Comparison of ENCODE assay signal across 8 mouse cellular contexts in the genomic region with DNA sequence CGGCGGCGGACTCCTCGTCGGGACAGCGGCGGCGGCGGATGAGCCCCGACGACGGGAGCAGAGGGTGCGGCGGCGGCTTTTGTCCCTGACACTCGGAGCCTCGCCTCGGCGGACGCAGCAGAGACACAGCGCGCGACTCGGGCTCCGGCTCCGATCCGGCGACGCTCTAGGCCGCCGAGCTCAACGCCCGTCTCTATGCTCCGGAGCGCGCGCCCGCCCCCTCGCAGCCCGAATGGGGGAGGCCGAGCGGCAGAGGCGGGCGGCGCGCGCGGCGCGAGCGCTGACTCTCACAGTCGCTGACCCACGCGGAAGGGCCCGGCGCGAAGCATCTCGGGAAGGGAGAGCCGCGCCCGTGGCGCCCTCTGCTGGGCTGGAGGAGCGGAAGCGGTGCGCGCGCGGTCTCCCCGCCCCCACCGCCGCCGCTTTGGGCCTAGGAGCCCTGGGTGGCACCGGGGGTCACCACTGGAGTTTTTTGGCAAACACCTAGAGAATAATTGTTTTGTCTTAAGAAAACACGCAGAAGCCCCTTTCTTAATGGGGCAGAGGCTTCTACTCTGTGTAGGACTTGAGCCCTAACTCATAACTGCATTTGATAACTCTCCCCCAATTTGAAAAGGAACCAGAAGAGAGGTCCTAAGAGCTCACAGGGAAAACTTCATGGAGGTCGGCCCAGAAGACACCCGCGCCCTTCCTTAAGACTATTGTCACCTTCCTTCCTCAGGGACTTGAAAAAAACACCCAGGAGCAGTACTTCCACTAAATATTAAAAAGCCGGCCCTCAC. TPM values are rescaled to one million over a fixed set of nuclear protein-coding genes. Genes with fewer than 3 reads are reported as not detected.
A peak's percentile ranks its signal among the peaks of the same experiment; 100 is the strongest.
DNase-seq lines count a peak whose midpoint lies in the region; ATAC-seq and TF ChIP-seq lines count a peak whose summit lies in the region.

A gene (minus strand): TSS at position 351 of the 782 bp plus-strand sequence.

- H3K27me3 ChIP-seq in heart, embryonic 11.5 days (ENCODE audit: control insufficient read depth, insufficient read depth, low read length) = no peaks in the 10 kb centered on the region
- H3K27me3 ChIP-seq in kidney, embryonic 16.5 days (ENCODE audit: insufficient read depth, low read length) = no peaks in the 10 kb centered on the region
- H3K27me3 ChIP-seq in liver, adult 2 months (ENCODE audit: control insufficient read depth, insufficient read depth, low read length) = no peaks in the 10 kb centered on the region
- no peaks in the 10 kb centered on the region for H3K27me3 ChIP-seq in myocyte (ENCODE audit: control insufficient read depth, insufficient read depth, insufficient read length)
- no peaks in the 10 kb centered on the region for H3K27me3 ChIP-seq in splenic B cell, adult 2 months (ENCODE audit: control insufficient read depth, insufficient read depth, low read length, poor library complexity, severe bottlenecking)

- peaks cover 13% of the 10 kb centered on the region for H3K36me3 ChIP-seq in heart, embryonic 11.5 days (ENCODE audit: control insufficient read depth, insufficient read depth, low read length)
- H3K36me3 ChIP-seq in kidney, embryonic 16.5 days (ENCODE audit: insufficient read depth, low read length) = peaks cover 9% of the 10 kb centered on the region
- H3K36me3 ChIP-seq in liver, adult 2 months (ENCODE audit: control insufficient read depth, insufficient read depth, low read length) = peaks cover 11% of the 10 kb centered on the region
- H3K36me3 ChIP-seq in myocyte (ENCODE audit: control insufficient read depth, insufficient read depth) = peaks cover 26% of the 10 kb centered on the region
- H3K36me3 ChIP-seq in splenic B cell, adult 2 months (ENCODE audit: control insufficient read depth, insufficient read depth, low read length, poor library complexity, severe bottlenecking) = peaks cover 1% of the 10 kb centered on the region; the same call in 1 of the 2 replicates

- H3ac ChIP-seq in myocyte (ENCODE audit: control insufficient read depth, insufficient read length) = peak within 1 kb of the TSS; percentile 99

- no peaks in the 10 kb centered on the region for H3K9me3 ChIP-seq in heart, embryonic 11.5 days (replicated peaks; ENCODE audit: control insufficient read depth, low read length)
- H3K9me3 ChIP-seq in kidney, embryonic 16.5 days (ENCODE audit: low read length) = no peaks in the 10 kb centered on the region

- peak within 1 kb of the TSS; percentile 99 for H3K9ac ChIP-seq in heart, embryonic 11.5 days (ENCODE audit: low read depth, low read length)
- H3K9ac ChIP-seq in kidney, embryonic 16.5 days (replicated peaks; ENCODE audit: low read length) = peak within 1 kb of the TSS; percentile 99
- H3K9ac ChIP-seq in liver, adult 2 months (ENCODE audit: low read depth, low read length) = peak within 1 kb of the TSS; percentile 100

- peak; percentile 75 for TF ChIP-seq POLR2A in liver, adult 2 months (IDR thresholded peaks at IDR 0.05; ENCODE audit: extremely low read depth, insufficient read depth, low read length)
- peak; percentile 75 for TF ChIP-seq POLR2A in myocyte (IDR thresholded peaks at IDR 0.05; ENCODE audit: insufficient read length, low read depth)

- ATAC-seq in erythroblast, adult 5-6 weeks (replicated peaks; ENCODE audit: low FRiP score, poor library complexity, severe bottlenecking) = peak; percentile 87
- peak; percentile 97 for ATAC-seq in heart, embryonic 11.5 days (replicated peaks; ENCODE audit: insufficient number of reproducible peaks, low FRiP score, low TSS enrichment)
- ATAC-seq in kidney, embryonic 16.5 days (ENCODE audit: low FRiP score, low TSS enrichment) = peak; percentile 97

- peak; percentile 99 for DNase-seq in B cell, adult 2 months
- DNase-seq in brain, adult 2 months (ENCODE audit: low read depth, low spot score) = peak; percentile 99
- DNase-seq in liver, adult 2 months (ENCODE audit: extremely low read depth, low read depth, low spot score) = peak; percentile 71
- DNase-seq in splenic B cell, adult 2 months (ENCODE audit: low read depth, low spot score) = peak; percentile 98

- peak; percentile 84 for TF ChIP-seq CTCF in liver, adult 2 months (IDR thresholded peaks at IDR 0.05; ENCODE audit: low read depth, low read length)

- peaks cover 18% of the 10 kb centered on the region for H3K4me1 ChIP-seq in heart, embryonic 11.5 days (ENCODE audit: control insufficient read depth, insufficient read depth, low read length)
- peaks cover 20% of the 10 kb centered on the region for H3K4me1 ChIP-seq in kidney, embryonic 16.5 days (ENCODE audit: insufficient read depth, low read length)
- peaks cover 11% of the 10 kb centered on the region for H3K4me1 ChIP-seq in liver, adult 2 months (ENCODE audit: control insufficient read depth, insufficient read depth, low read length)

- H3K27ac ChIP-seq in heart, embryonic 11.5 days (ENCODE audit: low read depth, low read length) = peak within 1 kb of the TSS; percentile 91
- H3K27ac ChIP-seq in kidney, embryonic 16.5 days (ENCODE audit: low read length) = peak within 1 kb of the TSS; percentile 95
- H3K27ac ChIP-seq in liver, adult 2 months (replicated peaks; ENCODE audit: insufficient read depth, low read depth, low read length) = peak within 1 kb of the TSS; percentile 94

- peak within 1 kb of the TSS; percentile 99 for H3K4me3 ChIP-seq in heart, embryonic 11.5 days (ENCODE audit: low read depth, low read length)
- H3K4me3 ChIP-seq in kidney, embryonic 16.5 days (ENCODE audit: low read length) = peak within 1 kb of the TSS; percentile 60
- H3K4me3 ChIP-seq in liver, adult 2 months (ENCODE audit: insufficient read depth, low read depth, low read length) = peak within 1 kb of the TSS; percentile 98
- H3K4me3 ChIP-seq in myocyte = peak within 1 kb of the TSS; percentile 61

- peak within 1 kb of the TSS; percentile 80 for H3K4me2 ChIP-seq in heart, embryonic 11.5 days
- H3K4me2 ChIP-seq in kidney, embryonic 16.5 days (replicated peaks; ENCODE audit: low read depth, low read length) = peak within 1 kb of the TSS; percentile 73
- peak within 1 kb of the TSS; percentile 90 for H3K4me2 ChIP-seq in myocyte (ENCODE audit: low read depth)

- peaks cover 29% of the 10 kb centered on the region for H3K79me2 ChIP-seq in liver, adult 2 months (ENCODE audit: control insufficient read depth, insufficient read depth, low read length)
- peaks cover 44% of the 10 kb centered on the region for H3K79me2 ChIP-seq in myocyte (ENCODE audit: control insufficient read depth, insufficient read depth)

- WGBS in heart, embryonic 11.5 days (ENCODE audit: insufficient replicate concordance) = 2% methylated on average over 77 of the region's 78 CpGs
- 2% methylated on average over 78 of the region's 78 CpGs for WGBS in kidney, embryonic 16.5 days
- 2% methylated on average over 75 of the region's 78 CpGs for WGBS in liver, adult 2 months

TF ChIP-seq in myocyte, 11 proteins besides CTCF, POLR2A, EP300 and RAD21:
- TF ChIP-seq MAX (IDR thresholded peaks at IDR 0.05; ENCODE audit: low read depth) (no peak), TCF3 (IDR thresholded peaks at IDR 0.05; ENCODE audit: insufficient read length, low read depth) (no peak), CEBPB (IDR thresholded peaks at IDR 0.05; ENCODE audit: insufficient read depth, poor library complexity, severe bottlenecking) (no peak), TCF12 (IDR thresholded peaks at IDR 0.05; ENCODE audit: insufficient read depth, poor library complexity, severe bottlenecking) (no peak), MYOG (IDR thresholded peaks at IDR 0.05; ENCODE audit: control insufficient read depth in 1 of 3, insufficient read depth in 1 of 3, insufficient read length in 2 of 3, low read depth in 2 of 3) (no peak), USF1 (IDR thresholded peaks at IDR 0.05; ENCODE audit: low read depth) (no peak), POLR2AphosphoS2 (IDR thresholded peaks at IDR 0.05; ENCODE audit: insufficient read length, low read depth) (peak; percentile 67), MYOD1 (IDR thresholded peaks at IDR 0.05; ENCODE audit: control insufficient read depth in 1 of 3, insufficient read length in 2 of 3, low read depth in 2 of 3) (peak in 1 of 3 experiments; percentile 16), SRF (IDR thresholded peaks at IDR 0.05; ENCODE audit: control insufficient read depth, insufficient read length, low read depth) (no peak), REST (IDR thresholded peaks at IDR 0.05; ENCODE audit: insufficient read depth, insufficient read length) (peak; percentile 39), E2F4 (IDR thresholded peaks at IDR 0.05; ENCODE audit: insufficient read depth) (no peak)

RNA-seq across cellular contexts. Expression of the gene that starts here (rescaled TPM):
- 14.0 and 16.1 TPM in 2 replicates for total RNA-seq in erythroblast, adult 5-6 weeks (2015; ENCODE audit: low replicate concordance)
- total RNA-seq in erythroblast, adult 5-6 weeks (2017; ENCODE audit: low replicate concordance) = 15.0 and 43.1 TPM in 2 replicates
- 72.5 and 77.9 TPM in 2 replicates for polyA plus RNA-seq in heart, embryonic 11.5 days (2014; fragmentation: Nextera tagmentation; extraction: Ambion mirVana)
- polyA plus RNA-seq in kidney, embryonic 16.5 days (2015; fragmentation: Nextera tagmentation; extraction: Ambion mirVana) = 106 and 108 TPM in 2 replicates
- 11.2 and 13.5 TPM in 2 replicates for total RNA-seq in liver, adult 2 months (2014; rRNA removed)
- polyA plus RNA-seq in liver, adult 2 months (2012; rRNA removed) = 10.5 and 13.1 TPM in 2 replicates
- polyA plus RNA-seq in myocyte (2012; fragmentation: generic; extraction: Trizol) = 20.7 TPM

Comparison
In these comparisons a context has a peak if more than half of its experiments do, and no peak if none do; other contexts are left out.
1. Peak in every context shown above with its lines: DNase-seq, ATAC-seq, H3K4me3 ChIP-seq and H3K27ac ChIP-seq.